In the genomic region with DNA sequence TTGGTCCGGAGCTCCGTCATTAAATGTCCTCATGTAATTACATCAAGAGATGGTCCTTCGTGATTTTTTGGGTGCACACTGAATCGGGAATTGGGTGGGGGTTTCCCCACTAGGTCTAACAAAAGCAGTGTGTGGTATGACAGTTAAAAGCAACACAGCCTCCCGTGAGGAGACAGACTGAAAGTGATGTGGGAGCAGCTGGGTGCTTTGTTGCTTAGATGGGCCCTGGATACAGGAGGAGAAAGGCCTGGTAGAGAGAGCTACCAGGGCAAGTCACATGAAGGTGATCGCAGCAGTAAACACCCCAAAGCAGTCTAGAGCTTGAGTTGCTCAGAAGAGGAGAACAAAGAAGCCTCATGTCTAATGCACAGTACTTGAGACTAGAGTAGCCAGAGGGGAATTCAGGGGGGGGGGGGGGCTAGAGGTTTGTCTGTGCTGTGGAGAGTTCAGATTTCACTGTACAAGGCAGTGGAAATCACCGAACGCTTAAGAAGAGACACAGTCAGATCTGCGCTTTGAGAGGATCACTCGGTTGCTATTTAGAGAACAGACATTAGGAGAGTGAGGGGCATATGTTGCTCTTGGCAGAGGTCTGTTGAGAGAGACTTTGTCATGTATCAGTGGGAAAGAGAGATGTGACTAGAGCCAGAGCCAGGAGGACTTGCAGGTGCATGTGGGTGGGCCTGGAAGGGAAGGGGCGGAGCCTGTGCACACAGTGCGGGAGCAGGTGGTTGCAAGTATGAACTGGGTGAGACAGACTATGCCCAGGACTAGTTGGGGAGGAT, we compare ENCODE assay signal across 11 mouse cellular contexts. TPM values are rescaled to one million over a fixed set of nuclear protein-coding genes. Genes with fewer than 3 reads are reported as not detected.
A peak's percentile ranks its signal among the peaks of the same experiment; 100 is the strongest.
DNase-seq lines count a peak whose midpoint lies in the region; ATAC-seq lines count a peak whose summit lies in the region.
"Had no signal": no experiment of that assay in that cellular context is flagged by ENCODE, and none has a peak within 500 bp of the region (broad histone marks: within the 10 kb centered on the region; RNA-seq: fewer than 3 reads in every experiment).

No protein-coding gene starts in this region.

- WGBS in intestine, embryonic 16.5 days: 90% methylated on average over 12 of the region's 12 CpGs
- 95% methylated on average over 12 of the region's 12 CpGs for WGBS in intestine, embryonic 15.5 days

- intact Hi-C loops in left cerebral cortex, postnatal 14 days (cut with DNase I): no loop called here

- H3K27me3 ChIP-seq in intestine, embryonic 16.5 days (replicated peaks; ENCODE audit: control insufficient read depth, insufficient read depth, low read length): no peaks in the 10 kb centered on the region
- no peaks in the 10 kb centered on the region for H3K27me3 ChIP-seq in intestine, embryonic 15.5 days (replicated peaks)
- H3K27me3 ChIP-seq: liver, embryonic 13.5 days; midbrain, embryonic 12.5 days had no signal

- H3K9ac ChIP-seq in intestine, embryonic 16.5 days (ENCODE audit: low read depth, low read length): no peak overlapping the region
- H3K9ac ChIP-seq in intestine, embryonic 15.5 days: no peak overlapping the region
- H3K9ac ChIP-seq: liver, embryonic 13.5 days; midbrain, embryonic 12.5 days had no signal

- H3K36me3 ChIP-seq in intestine, embryonic 16.5 days (ENCODE audit: control insufficient read depth, insufficient read depth, low read length): peaks cover 16% of the 10 kb centered on the region
- peaks cover 17% of the 10 kb centered on the region for H3K36me3 ChIP-seq in intestine, embryonic 15.5 days

- peak; percentile 52 for ATAC-seq in intestine, embryonic 16.5 days
- ATAC-seq in intestine, embryonic 15.5 days: no peak

- no peak overlapping the region for H3K4me3 ChIP-seq in intestine, embryonic 16.5 days (ENCODE audit: low read length)
- H3K4me3 ChIP-seq in intestine, embryonic 15.5 days (replicated peaks): no peak overlapping the region
- H3K4me3 ChIP-seq: liver, embryonic 13.5 days; midbrain, embryonic 12.5 days had no signal

- no peak overlapping the region for H3K27ac ChIP-seq in intestine, embryonic 16.5 days (ENCODE audit: low read length)
- H3K27ac ChIP-seq in intestine, embryonic 15.5 days: no peak overlapping the region
- H3K27ac ChIP-seq: liver, embryonic 13.5 days; midbrain, embryonic 12.5 days had no signal

- peaks cover 4% of the 10 kb centered on the region; the same call in 1 of the 2 replicates for H3K4me1 ChIP-seq in intestine, embryonic 16.5 days (ENCODE audit: control insufficient read depth, insufficient read depth, low read length)
- H3K4me1 ChIP-seq in intestine, embryonic 15.5 days (replicated peaks): no peaks in the 10 kb centered on the region
- H3K4me1 ChIP-seq: midbrain, embryonic 12.5 days had no signal

- no peaks in the 10 kb centered on the region for H3K9me3 ChIP-seq in intestine, embryonic 16.5 days (ENCODE audit: control insufficient read depth, low read length)
- H3K9me3 ChIP-seq in intestine, embryonic 15.5 days: no peaks in the 10 kb centered on the region
- H3K9me3 ChIP-seq: liver, embryonic 13.5 days; midbrain, embryonic 12.5 days had no signal

- H3K4me2 ChIP-seq in intestine, embryonic 16.5 days (ENCODE audit: low read depth, low read length): no peak overlapping the region
- no peak overlapping the region for H3K4me2 ChIP-seq in intestine, embryonic 15.5 days (replicated peaks)
- H3K4me2 ChIP-seq: liver, embryonic 13.5 days; midbrain, embryonic 12.5 days had no signal

- peak; percentile 44 for DNase-seq in CD4-positive, CD25-positive, alpha-beta regulatory T cell, adult 2 months (ENCODE audit: low read depth, low spot score)
- DNase-seq in ZHBTc4 (ENCODE audit: low read depth, low spot score): peak; percentile 51
- peak; percentile 36 to 69 for DNase-seq in spleen, postnatal 4 days (ENCODE audit: low spot score in 2 of 2)
- no peak for DNase-seq in embryo, embryonic 11 days
- no peak for DNase-seq in ovary, postnatal 36 days (ENCODE audit: low spot score)
- DNase-seq in left cerebral cortex, postnatal 14 days (ENCODE audit: low spot score in 2 of 2): no peak
- DNase-seq: cerebellum, adult 9-11 months; liver, embryonic 13.5 days had no signal

RNA-seq across cellular contexts. Expression of gene Stx7, which starts 9.6 kb away (rescaled TPM):
- polyA plus RNA-seq in intestine, embryonic 16.5 days (2015; fragmentation: Nextera tagmentation; extraction: Ambion mirVana): 148 and 158 TPM in 2 replicates
- 123 and 127 TPM in 2 replicates for polyA plus RNA-seq in intestine, embryonic 15.5 days (2015; fragmentation: Nextera tagmentation; extraction: Ambion mirVana)
- 100 to 1,000 TPM; 150 to 156 TPM for total RNA-seq in left cerebral cortex, postnatal 14 days (2021)

RNA-seq across cellular contexts. Expression of gene Taar9, which starts 49.3 kb away (rescaled TPM):
- polyA plus RNA-seq in intestine, embryonic 16.5 days (2015; fragmentation: Nextera tagmentation; extraction: Ambion mirVana): not detected in 2 replicates
- not detected in 2 replicates for polyA plus RNA-seq in intestine, embryonic 15.5 days (2015; fragmentation: Nextera tagmentation; extraction: Ambion mirVana)
- not detected for total RNA-seq in left cerebral cortex, postnatal 14 days (2021)
- polyA plus RNA-seq: liver, embryonic 13.5 days; midbrain, embryonic 12.5 days had no signal

RNA-seq across cellular contexts. Expression of gene Taar8c, which starts 57.0 kb away (rescaled TPM):
- 0.13 TPM in 1 of 2 replicates, not detected in the other for polyA plus RNA-seq in intestine, embryonic 16.5 days (2015; fragmentation: Nextera tagmentation; extraction: Ambion mirVana)
- not detected in 2 replicates for polyA plus RNA-seq in intestine, embryonic 15.5 days (2015; fragmentation: Nextera tagmentation; extraction: Ambion mirVana)
- not detected for total RNA-seq in left cerebral cortex, postnatal 14 days (2021)
- polyA plus RNA-seq: liver, embryonic 13.5 days; midbrain, embryonic 12.5 days had no signal

Comparison
In these comparisons a context has a peak if more than half of its experiments do, and no peak if none do; other contexts are left out.
1. DNase-seq: peak in CD4-positive, CD25-positive, alpha-beta regulatory T cell, adult 2 months (single experiment), ZHBTc4 (single experiment) and spleen, postnatal 4 days (2 of 2); none in embryo, embryonic 11 days (single experiment), ovary, postnatal 36 days (single experiment) and left cerebral cortex, postnatal 14 days (0 of 2).